Mouse (Mus musculus) cerebellum, postnatal 25 days (tissue): Measurements from ENCODE around the gene Acvrl1.
"Not testable (repeated sequence)": the region's sequence is repeated elsewhere in the genome, so short reads cannot be mapped to it uniquely, and the experiment has no call there.

Experiments
- DNase-seq, 2 experiments: peaks; one replicate each; pipeline ENCODE4 v3.0.0; 2021; ENCODE audit warnings: mixed read lengths in 2 of 2

Gene Acvrl1

GRCm38 (mm10) chr15:101107906-101108671 is 20.2 kb upstream of the Acvrl1 start:
- peak in 1 of 2 experiments; percentile 39 for DNase-seq

GRCm38 (mm10) chr15:101113176-101113575 is 15.1 kb upstream of the Acvrl1 start:
- DNase-seq: no peak

GRCm38 (mm10) chr15:101113778-101114177 is 14.5 kb upstream of the Acvrl1 start:
- DNase-seq: not testable (repeated sequence)

GRCm38 (mm10) chr15:101115511-101116110 is 12.7 kb upstream of the Acvrl1 start, which contains the start of gene Ankrd33:
Gene Ankrd33, plus strand, starts transcription at chr15:101115755.
- DNase-seq: no peak

GRCm38 (mm10) chr15:101118399-101119125 is 9.8 kb upstream of the Acvrl1 start:
- DNase-seq: no peak

GRCm38 (mm10) chr15:101121411-101122289 is 6.7 kb upstream of the Acvrl1 start:
- DNase-seq: no peak

GRCm38 (mm10) chr15:101122290-101122589 is 6.1 kb upstream of the Acvrl1 start:
- no peak for DNase-seq

- no peak for DNase-seq
Measured at GRCm38 (mm10) chr15:101123202-101123601, 5.1 kb upstream of the Acvrl1 start.

- DNase-seq: no peak
Measured at GRCm38 (mm10) chr15:101125561-101125960, 2.8 kb upstream of the Acvrl1 start.

GRCm38 (mm10) chr15:101126876-101127544 is 1.3 kb upstream of the Acvrl1 start:
- DNase-seq: no peak

- no peak for DNase-seq
Measured at GRCm38 (mm10) chr15:101129412-101129811, 1.1 kb downstream of the Acvrl1 start.

- DNase-seq: no peak
Measured at GRCm38 (mm10) chr15:101131498-101131897, 3.2 kb downstream of the Acvrl1 start.

- no peak for DNase-seq
Measured at GRCm38 (mm10) chr15:101132041-101132440, 3.7 kb downstream of the Acvrl1 start.

GRCm38 (mm10) chr15:101132761-101133160 is 4.4 kb downstream of the Acvrl1 start:
- DNase-seq: no peak

GRCm38 (mm10) chr15:101133993-101134704 is 5.8 kb downstream of the Acvrl1 start:
- no peak for DNase-seq

- no peak for DNase-seq
Measured at GRCm38 (mm10) chr15:101135405-101135804, 7.1 kb downstream of the Acvrl1 start.

GRCm38 (mm10) chr15:101137455-101137854 is 9.1 kb downstream of the Acvrl1 start:
- no peak for DNase-seq

GRCm38 (mm10) chr15:101138675-101139074 is 10.4 kb downstream of the Acvrl1 start:
- no peak for DNase-seq

GRCm38 (mm10) chr15:101139885-101140284 is 11.6 kb downstream of the Acvrl1 start:
- DNase-seq: no peak

- no peak for DNase-seq
Measured at GRCm38 (mm10) chr15:101140587-101140986, 12.3 kb downstream of the Acvrl1 start.

- DNase-seq: peak in 1 of 2 experiments; percentile 30
Measured at GRCm38 (mm10) chr15:101141061-101141541, 12.8 kb downstream of the Acvrl1 start.
